Mouse (Mus musculus) frontal cortex, adult 2 months (tissue): ENCODE data around the gene Dnah17. TPM values are rescaled to one million over a fixed set of nuclear protein-coding genes. Genes with fewer than 3 reads are reported as not detected.
A peak's percentile ranks its signal among the peaks of the same experiment; 100 is the strongest.

Experiments used
- DNase-seq, 2 experiments: peaks; one replicate each; pipeline ENCODE4 v3.0.0; 2022; ENCODE audit warnings: low spot score in 1 of 2; ENCODE audit errors: extremely low spot score in 1 of 2
- polyA plus RNA-seq: library from polyadenylated mRNA; depleted of rRNA; stranded (reverse); fragments of >200 nt; gene quantifications from 2 replicates; pipeline ENCODE4 v1.2.3, GENCODE M21; 2012

The Dnah17 gene
- polyA plus RNA-seq, 1 experiment: 0.24 TPM

DNA sequence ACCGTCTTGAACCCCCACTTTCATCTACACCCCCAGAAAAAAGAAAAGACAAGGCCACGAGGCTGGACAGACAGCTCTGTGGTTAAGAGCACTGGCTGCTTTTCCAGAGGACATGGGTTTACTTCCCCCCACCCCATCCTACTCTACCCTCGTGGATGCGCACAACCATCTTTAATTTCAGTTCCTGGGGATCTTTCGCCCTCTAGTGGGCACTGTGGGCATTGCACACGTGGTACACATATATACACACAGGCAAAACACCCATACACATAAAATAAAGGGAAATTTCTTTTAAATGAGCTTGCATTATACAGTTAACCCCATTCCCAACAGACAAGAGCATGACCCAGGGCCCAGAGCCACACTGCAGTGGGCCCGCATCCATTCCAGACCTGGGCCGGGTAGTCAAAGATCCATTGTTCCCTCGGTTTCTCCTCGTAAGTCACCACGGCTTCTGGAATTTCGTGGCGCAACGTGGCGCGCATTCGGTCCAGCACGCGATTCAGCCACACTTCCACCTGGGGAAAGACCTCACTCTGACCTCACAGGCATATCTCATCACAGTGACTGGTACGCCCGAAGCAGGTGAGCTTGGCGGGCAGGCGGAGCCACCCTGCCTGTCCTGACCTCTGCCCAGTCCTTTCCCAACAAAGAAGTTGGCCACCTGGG, 39.3 kb downstream of the Dnah17 start:
- no peak for DNase-seq

DNA sequence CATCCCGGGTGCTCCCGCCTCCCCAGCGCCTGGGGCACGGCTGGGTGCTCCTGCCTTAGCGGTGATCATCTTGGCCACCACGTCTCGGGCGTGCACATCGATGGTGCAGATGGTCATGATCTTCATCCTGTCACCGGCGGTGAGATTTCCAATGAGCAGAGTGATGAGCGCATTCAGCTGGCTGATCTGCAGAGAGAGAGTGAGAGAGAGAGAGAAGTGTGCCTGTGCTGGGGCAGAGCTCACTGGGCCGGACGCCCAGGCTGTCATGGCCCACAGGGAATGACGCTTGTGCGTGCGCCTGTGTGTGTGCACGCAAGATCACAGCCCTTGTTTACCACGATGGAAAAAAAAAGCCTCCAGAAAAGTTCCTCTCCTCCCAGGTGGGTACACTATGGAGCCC, 41.5 kb downstream of the Dnah17 start:
- DNase-seq: no peak

DNA sequence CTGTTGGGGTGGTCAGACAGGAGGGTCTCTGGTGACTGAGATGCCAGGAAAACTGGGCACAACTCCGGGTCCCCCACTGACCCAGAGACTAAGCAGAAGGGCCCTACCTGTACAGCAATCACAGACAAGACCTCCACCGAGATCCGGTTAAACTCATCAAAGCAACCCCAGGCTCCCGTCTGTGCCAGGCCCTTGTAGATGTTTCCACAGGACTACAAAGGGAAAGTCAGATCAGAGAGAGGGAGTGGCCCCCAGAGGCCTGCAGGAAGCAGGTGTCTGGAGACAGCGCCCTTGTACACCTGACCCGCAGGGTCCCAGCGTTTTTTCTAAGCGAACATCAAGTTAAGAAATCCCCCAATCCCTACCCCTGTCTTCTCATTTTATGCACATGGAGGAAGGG, 44.5 kb downstream of the Dnah17 start:
- no peak for DNase-seq

DNA sequence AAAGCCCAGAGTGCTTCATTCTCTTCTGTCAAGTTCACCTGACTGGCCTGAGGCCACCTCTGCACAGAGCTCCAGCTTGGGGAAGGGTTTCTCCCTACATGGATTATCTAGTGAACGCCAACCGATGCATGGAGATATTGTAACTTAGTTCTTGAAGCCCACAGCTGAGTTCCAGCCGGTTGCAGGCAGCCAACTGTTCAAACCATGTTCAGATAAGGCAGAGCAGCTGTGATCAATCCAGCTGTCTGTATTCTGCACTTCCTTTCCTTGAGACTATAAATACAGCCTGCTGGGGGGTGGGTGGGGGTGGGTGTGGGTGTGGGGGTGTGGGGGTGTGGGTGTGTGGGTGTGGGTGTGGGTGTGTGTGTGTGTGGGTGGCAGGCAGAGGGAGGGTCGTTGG, 45.3 kb downstream of the Dnah17 start:
- DNase-seq: no peak

DNA sequence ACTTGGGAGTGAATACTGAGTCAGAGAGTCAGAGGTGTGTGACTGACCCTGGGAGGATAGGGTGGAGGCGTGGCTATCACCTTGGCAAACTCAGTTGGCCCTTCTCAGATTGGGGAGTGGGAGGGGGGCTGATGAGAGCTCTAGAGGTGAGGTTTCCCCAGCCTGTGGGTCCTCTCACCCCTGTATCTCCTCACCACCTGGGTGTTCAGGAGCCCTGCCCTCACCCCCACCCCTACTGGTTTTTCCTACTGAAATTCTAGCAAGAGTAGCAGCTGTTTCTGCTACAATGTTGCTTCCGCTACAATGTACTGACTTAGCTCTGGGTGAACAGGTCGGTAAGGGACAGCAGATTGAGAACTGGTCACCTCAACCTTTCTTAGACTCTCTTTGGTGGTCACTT, 46.2 kb downstream of the Dnah17 start:
- no peak for DNase-seq

DNA sequence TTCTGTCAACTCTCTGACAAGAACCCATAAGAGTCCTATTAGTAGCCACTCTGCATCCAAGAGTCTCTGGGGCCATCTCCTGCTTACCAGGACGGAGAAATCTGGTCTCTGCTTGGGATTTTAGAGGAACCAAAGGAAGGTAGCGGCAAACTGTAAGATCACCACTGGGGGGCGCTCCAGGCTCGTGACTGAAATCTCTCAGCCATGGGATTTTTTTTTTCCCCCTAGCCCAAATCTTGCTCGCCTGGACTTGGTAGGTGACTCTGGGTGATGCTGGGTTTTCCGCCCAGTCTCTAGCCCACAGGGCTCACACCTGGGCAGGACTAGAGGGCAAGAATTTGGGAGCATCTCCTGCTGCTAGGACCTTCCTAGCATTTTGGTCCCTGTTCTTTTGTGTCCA, 46.6 kb downstream of the Dnah17 start:
- DNase-seq: peak in 1 of 2 experiments; percentile 86

DNA sequence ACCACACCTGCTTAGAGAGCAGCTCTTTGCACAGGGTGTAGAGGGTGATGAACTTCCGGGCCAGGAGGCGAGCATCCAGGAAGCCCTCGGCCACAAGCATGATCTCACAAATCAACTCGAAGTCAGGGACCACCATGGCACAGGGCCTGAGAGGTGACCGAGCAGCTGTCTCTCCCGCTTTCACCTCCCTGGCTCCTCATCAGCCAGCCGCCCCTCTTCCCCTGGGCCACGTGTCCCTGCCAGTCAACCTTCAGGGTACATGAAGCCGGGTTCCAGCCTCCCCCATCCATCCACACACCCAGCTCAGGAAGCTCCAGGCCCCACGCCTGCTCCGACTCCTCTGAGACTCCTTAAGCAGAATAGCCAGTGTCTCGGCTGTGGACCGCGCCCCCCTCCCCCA, 48.1 kb downstream of the Dnah17 start:
- no peak for DNase-seq

DNA sequence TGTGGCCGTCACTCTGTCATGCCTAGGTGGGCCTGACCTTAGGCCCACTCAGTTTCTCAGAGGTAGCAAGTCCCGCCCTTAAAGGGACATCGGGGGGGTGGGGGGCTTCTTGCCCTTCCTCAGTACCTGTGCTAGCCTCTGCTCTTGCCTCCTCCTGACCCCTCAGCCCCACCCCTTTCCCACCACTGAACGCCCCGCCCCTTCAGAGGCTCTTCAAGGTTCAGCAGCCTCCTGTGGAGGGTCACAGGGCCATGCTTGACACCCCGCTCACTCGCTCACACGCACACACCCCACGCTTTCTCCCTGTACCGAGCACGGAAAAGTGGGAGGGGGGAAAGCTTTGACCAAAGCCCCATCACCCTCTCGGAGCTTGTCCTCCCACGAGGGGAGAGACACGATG, 50.7 kb downstream of the Dnah17 start:
- no peak for DNase-seq

DNA sequence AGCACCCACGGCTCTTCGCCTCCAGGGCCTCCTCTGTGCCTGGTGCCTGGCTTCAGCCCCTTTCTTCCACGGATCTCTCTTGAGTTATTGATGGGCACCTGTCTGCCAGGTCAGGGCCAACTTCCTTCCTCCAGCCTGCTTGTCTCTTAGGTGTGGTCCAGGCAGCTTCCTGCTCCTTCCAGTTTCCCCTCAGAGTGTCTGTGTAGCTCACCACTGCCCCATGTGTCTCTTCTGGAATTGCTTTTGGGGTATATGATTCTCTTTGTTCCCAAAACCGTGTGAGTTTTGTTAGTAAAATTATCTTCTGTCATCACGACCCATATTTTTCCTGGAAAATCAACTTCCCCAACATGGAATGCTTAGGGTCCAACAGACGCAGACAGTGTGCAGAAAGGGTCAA, 53.5 kb downstream of the Dnah17 start:
- no peak for DNase-seq

DNA sequence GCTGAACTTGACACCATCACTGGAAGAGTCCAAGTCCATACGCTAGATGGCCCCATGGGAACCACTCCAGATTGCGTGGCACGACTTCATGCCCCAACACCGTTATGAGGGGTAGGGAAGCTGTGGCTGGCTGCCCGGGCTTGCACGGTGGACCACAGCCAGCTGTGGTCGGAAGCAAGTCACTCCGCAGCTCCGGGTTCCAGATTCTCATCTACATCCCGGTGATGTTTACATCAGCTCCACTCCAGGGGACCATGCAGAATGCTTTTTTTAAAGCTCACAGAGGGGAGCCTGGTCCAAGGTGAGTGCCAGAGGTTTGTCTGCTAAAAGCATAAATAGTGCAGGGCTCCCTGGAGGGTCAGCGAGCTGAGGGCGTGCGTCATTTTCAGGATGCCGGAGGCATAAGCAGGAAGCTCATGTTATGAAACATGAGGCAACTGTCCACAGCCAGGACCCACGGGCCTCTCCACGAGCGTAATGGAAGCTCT, 55.4 kb downstream of the Dnah17 start:
- no peak for DNase-seq

DNA sequence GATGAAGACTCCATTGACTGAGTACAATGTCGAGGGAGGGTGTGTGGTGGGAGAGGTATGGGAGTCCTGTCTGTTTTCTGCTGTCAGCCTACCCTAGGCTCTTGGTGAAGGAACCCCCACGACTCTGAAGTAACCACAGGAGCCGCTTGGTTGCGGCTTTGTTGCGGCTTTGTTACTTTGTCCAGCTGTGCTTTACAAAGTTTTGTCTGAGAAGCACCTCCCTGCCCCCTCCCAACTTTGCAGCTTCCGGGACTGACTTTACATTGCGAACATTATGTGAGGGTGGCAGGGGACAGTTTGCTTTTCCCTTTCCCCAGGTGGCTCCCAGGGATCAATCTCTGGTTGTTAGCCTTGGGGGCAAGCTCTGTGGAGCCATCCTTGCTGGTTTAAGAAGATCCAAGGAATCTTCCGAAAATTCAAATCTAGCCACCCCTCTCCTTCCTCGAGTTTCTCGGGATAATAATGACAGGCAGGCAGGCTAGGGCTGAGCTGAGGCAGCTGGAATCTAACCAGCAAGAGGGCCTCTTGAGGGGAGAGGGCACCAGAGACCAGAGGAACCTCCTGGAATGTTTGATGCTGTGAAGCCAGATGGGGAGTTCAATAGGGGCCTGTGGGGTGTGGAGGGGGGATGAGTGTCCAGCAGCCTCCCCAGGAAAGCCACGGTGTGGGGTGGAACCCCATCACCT, 59.1 kb downstream of the Dnah17 start:
- no peak for DNase-seq

DNA sequence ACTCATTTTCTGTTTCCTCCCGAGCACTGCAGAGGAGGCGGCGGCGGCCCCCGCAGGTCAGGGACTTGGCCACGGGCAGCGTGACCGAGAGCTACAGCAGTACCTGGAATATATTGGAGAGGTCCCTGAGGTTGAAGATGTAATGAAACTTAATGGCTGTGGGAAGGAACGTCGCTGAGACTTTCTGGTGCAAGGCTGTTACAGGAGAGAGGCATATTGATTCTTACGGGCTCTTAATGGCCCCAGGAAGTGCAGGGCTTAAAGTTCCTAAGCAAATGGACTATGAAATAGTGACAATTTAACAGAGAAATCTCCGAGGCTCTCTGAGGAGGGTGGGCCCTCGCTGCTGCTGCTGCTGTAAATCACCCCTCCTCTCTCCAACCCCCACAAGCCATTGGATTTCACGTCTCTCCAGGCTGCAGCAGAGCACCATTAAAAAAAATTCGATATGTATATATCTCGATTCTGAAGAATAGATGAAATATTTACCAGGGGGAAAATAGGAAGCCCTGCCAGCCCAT, 61.6 kb downstream of the Dnah17 start:
- DNase-seq: no peak

DNA sequence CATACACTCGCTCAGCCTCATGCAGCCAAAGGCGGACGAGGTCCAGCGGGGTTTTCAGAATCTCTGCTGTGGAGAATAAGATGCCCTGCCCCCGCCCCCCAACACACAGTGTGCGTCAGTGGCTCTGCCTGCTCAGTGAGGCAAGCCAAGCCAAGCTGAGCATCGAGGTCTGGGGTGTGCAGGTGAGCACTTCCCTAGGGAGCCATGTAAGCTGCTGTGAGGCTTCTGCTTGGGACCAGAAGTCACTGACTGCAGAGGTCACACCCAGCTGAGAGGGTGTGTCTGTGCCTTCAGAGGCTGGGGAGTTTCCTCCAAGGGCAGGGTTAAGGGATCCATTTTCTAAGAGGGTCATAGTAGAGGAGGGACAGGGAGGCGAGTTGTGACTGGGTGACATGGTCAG, 62.8 kb downstream of the Dnah17 start:
- DNase-seq: no peak

DNA sequence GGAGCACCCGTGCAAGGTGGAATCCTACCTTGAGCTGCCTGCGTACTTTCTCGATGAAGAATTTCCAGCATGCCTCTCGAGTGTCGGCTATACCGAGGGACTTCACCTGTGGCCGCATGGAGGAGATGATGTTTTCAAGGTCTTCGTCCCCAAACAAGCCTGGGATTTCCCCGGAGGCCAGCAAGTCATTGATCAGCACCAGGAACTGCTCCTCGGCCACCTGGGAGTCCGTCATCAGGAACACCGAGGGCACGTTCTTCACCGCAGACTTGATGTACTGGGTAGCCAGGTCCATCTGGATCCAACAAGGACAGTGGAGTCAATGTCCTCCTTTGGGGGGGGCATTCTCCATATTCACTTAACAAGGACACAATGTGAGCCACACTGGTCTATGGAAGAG, 70.4 kb downstream of the Dnah17 start:
- no peak for DNase-seq

DNA sequence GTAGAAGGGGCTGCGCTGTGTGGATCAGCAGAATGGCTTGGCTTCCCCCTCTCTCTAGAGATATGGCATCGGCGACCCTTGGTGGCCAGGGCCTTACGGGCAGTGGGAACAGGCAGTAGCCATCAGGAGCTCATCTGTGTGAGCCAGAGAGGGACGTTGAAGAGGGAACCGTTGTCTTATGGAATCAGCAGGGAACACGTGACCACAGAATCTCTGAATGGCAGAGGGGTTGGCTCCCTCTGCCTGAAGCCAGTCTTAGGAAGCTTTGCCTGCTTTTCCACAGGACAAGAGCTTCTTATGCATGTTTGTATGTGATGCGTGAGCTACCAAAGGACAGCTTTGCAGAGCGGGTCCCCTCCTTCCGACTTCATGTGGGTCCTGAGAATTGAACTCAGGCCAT, 71.6 kb downstream of the Dnah17 start:
- no peak for DNase-seq

DNA sequence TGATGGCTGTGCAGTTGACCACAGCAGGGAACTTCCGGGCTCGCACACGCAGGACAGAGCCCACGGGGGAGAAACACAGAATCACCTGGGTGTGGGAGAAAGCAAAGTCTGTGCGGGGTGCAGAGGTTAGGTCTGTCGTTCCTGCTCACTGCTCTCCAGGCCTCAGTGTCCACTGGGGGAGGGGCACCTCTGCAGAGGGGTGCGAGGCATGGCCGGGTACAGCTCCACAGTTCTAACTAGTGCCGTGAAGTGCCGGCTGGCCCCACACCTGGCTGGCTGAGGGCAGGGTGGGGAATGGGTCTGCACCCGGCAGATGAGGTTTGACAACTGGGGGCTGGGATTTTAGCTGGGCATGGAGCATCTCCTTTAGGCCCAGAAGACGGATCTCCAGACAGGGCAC, 72.1 kb downstream of the Dnah17 start:
- DNase-seq: no peak

DNA sequence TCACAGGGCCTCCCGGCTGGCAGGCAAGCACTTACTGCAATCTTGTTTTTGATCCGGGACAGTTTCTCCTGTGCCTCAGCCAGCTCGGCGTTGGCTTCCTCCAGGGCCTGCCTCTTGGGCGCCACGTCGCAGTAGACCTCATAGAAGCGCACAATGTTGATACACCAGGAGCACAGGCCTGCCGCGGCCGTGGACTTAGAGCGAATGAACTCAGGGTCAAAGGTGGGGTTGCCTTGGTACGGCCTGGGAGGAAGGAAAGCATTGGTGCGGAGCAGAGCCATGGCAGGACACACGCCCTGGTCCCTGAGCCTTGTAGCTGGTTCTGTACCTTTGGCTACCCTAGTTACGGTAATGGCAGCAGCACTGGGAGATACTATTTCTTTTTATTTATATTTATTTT, 80.3 kb downstream of the Dnah17 start:
- DNase-seq: no peak

DNA sequence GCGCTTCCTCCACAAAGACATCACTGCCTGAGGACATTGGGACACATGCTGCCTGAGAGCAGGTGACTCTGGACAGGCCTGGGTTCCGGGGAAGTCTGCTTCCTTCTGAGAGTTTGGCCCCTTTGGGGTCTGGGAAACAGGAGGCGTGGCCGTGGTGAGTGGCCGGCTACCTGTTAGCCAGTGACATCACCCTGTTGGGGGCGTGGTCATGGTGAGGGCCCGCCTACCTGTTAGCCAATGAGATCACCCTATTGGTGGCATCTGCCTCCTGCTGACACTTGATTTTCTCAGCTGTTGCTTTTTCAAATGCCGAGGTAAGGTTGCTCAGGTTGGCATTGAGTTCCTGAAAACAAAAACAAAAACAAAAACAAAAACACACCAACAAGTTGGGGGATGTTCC, 80.8 kb downstream of the Dnah17 start:
- no peak for DNase-seq

DNA sequence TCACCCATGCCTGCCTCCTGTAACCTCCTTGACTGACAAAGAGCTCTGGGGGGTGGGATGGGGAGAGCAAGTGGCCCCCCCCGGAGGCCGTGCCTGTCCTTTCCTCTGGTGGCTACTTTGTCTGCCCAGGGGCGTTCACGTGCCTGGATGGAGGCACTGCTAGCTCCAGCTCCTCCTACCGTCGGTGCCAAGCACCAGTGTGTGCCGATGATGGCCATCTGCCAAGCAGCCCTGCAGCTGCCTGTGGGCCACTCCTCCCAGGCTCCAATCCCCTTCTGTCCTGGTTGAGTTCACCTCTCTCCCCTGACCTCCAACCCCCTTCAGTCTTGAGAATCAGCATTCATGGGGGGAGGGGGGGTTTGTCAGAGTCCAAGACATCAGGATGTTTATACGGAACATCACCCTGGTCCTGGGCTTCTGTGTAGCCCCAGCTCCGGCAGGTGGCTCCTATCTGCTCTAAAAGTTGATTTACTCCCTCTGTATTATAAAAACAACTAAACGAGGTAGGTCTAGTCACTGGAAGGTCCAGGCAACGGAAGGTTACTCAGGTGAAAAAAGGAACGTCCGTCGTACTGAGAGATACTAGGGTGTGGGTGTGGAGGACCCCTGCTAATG, 87.0 kb downstream of the Dnah17 start:
- peak; percentile 20 to 56 for DNase-seq

DNA sequence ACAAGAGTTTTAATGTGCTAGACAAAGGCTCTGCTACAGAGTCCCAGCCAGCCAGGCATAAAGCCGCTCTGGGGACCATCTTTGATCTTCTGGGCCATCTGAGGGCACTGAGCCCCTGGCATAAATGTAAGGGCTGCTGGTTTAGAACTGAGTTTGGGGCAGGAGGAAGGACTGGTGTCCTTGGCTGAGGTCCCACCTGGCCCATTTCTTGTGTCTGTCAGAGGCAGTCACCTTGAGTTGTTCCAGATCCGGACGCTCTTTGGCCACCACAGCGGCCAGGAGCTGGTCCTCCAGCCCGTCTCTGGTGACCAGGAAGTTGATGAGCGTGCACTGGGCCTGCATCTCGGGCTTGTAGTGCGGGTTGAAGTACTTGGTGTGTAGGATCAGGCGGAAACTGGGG, 87.6 kb downstream of the Dnah17 start:
- DNase-seq: no peak

DNA sequence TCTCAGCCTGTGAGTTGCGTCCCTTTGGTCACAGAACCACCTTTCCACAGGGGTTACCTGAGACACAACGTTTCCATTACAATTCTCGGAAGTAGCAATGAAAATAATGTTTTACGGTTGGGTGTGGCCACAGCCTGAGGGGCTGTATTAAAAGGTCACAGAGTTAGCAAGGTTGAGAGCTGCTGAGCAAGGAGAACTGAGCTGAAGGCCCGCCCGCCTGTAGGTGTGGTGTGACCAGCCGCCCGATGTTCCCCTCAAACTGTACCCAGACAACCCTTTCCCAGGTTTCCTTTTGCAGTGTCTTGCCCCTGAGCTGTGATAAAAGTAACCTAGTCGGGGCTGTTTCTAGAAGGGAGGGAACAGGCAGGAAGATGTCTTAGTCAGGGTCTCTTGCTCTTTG, 95.4 kb downstream of the Dnah17 start:
- no peak for DNase-seq

DNA sequence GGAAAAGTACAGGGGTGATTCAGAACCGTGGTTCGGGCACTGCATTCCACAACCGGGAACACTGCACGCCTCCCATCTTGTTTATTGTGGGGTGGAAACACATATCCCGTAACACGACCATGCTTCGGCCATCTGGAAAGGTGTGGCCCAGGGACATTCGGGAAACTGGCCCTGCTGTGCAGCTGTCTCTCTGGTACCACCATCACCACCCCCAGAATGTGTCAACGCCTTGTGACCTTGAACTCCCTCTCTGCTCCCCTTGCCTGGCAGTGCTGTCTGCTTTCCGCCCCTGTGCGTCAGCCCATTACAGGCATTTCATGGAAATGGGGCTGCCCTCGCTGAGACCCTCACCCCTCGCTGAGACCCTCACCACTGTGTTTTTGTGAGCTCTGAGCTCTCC, 96.0 kb downstream of the Dnah17 start:
- no peak for DNase-seq
